Mouse (Mus musculus): ENCODE data around the gene Ssbp2.

The Ssbp2 gene

GRCm38 (mm10) chr13:91741280-91742047 lies 281.4 kb downstream of the Ssbp2 start, which contains the start of gene Acot12:
TSS of gene Acot12 (plus strand) at chr13:91741512.
- peak; percentile 85 for DNase-seq

DNA sequence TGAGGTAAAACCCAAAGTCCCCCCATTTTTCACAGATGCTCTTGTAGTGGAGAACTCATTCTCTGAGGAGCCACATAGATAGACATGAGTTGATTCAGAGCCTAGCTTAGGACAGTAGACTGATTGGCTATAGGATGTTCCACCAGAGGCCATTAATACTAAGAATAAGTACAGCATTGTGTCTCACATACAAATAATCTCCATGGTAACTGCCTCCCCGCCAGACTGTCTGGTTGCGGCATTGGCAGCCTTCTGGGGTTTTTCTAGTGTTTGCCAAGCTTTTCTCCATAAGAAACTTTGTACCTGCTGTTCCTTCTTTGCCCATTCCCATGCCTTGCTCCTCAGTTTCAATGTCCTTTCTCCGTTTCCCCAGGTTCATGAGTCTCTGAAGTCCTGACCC lies 283.1 kb downstream of the Ssbp2 start:
- DNase-seq = no peak

DNA sequence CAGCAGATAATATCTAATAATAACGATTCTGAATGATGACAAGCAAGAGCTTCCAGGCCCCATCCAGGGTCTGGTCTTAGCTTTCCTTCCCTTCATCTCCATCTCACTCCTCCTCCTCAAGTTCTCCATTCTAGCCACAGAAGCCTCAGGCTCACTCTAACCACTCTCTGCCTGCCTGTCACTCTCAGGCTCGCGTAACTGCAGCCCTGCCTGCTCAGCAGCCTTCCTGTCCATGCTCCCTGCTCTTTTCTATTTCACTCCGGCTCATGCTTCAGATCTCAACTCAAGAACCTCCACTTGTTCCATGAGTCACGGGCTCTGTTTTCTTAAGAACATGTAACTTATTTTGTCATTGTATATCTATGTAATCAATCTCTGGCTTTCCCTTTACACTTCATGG lies 286.4 kb downstream of the Ssbp2 start:
- DNase-seq = no peak

- DNase-seq = no peak
These were observed 288.3 kb downstream of the Ssbp2 start for GRCm38 (mm10) chr13:91748401-91748800.

GRCm38 (mm10) chr13:91749981-91750380 lies 289.9 kb downstream of the Ssbp2 start:
- peak; percentile 17 for DNase-seq

All from kidney, adult 11 months (tissue).